Mouse (Mus musculus) T-helper 1 cell (primary cell): ENCODE measurements around the gene Ccnb2.
"Not testable (repeated sequence)": the region's sequence is repeated elsewhere in the genome, so short reads cannot be mapped to it uniquely, and the experiment has no call there.

ENCODE experiments used
- in situ Hi-C: fragments of 300-600 bp; cut with MboI, MseI; formaldehyde crosslinking; loops from one replicate; pipeline ENCODE4 v1.15.1; 2025; ENCODE audit warnings: high pct_unique_total_duplicates

The Ccnb2 gene

DNA sequence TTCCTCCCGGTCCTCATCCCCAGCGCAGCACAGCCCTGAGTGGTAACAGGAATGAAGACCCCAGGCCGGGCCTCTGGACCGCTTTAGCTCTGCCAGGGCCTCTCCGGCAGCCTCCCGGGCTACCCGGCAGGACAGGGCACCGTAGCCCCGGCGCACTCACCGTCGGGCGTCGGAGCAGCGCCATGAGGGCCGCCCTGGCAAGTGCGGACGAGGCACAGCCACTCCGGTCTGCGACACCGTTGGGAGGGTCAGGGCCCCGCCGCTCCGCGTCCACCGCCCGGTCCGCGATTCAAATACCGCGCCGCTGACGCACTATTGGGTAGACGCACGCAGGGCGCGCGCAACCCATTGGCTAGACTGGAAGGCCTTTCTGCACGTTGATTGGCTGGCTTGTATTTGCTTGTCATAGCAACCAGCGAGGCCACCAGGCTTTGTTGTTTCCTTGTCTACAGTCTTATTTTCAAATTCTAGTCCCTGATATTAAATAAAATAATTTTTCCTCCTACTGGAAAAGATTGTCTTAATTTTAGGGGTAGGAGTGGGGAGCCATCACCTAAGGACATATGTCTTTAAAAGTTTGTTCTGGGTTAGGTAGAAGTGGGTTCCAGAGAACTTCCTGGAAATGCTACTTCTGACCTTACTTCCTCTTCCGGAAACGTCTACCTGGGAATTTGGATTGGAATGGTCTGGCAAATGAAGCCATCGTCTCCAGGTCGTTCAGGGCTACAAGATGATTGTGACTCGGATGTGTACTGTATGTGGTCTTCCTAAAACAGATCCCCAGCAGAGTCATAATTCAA lies at the start of gene Ccnb2:
Ccnb2 (minus strand) TSS at position 291 of the 800 bp plus-strand sequence.
- in situ Hi-C loops = no loop called here

GRCm38 (mm10) chr9:70463091-70463490 lies 41.7 kb upstream of the Ccnb2 start:
- in situ Hi-C loops = not testable (repeated sequence)

- in situ Hi-C loops = loop anchor here (10.0 kb wide), 1 partner anchor 968 kb away; no protein-coding TSS in a partner anchor
Observed at GRCm38 (mm10) chr9:70452371-70452770, 31.0 kb upstream of the Ccnb2 start.

DNA sequence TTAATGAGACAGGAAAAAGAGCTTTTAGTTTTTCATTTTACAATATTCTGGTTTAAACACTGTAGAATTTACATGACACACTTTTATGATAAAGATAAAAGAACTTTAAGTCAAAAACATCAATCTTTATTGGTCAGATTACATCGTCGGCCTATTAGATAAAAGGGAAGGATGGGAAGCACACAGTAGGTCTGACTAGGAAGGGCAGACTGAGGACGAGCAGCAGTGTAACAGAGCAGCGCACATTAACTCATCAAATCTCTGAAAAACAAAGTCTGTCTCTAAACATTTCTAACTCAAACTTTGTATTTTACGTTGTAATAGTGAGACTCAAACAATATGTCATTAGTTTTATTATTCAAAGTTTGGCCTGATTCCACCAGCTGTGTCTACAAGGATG lies 27.7 kb upstream of the Ccnb2 start:
- in situ Hi-C loops = no loop called here

- in situ Hi-C loops = no loop called here
Observed at GRCm38 (mm10) chr9:70439959-70440358, 18.6 kb upstream of the Ccnb2 start.

- in situ Hi-C loops = no loop called here
Observed at GRCm38 (mm10) chr9:70422661-70423060, 1.3 kb upstream of the Ccnb2 start.

- in situ Hi-C loops = no loop called here
Observed at GRCm38 (mm10) chr9:70416412-70416811, 4.9 kb downstream of the Ccnb2 start.

- in situ Hi-C loops = no loop called here
Observed at GRCm38 (mm10) chr9:70413038-70413437, 8.3 kb downstream of the Ccnb2 start.

- in situ Hi-C loops = no loop called here
Observed at GRCm38 (mm10) chr9:70410668-70411067, 10.7 kb downstream of the Ccnb2 start.

DNA sequence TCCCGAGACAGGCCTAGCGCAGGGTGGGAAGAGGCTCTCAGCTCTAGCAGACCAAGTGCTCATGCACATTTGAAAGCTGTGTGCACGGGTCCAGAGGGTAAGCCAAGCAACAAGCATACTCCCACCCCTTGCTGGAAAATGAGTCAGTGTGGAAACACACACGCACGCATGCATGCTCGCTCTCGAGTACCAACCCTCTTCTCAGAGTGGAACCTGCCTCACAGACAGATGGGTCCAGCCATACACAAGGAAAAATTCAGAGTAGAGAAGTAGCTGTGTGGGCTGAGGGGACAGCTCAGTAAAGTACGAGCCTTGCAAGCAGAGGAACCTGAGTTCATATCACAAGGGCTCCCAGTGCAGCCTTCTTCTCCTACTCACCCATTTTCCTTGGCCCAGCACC lies 11.6 kb downstream of the Ccnb2 start:
- in situ Hi-C loops = no loop called here

DNA sequence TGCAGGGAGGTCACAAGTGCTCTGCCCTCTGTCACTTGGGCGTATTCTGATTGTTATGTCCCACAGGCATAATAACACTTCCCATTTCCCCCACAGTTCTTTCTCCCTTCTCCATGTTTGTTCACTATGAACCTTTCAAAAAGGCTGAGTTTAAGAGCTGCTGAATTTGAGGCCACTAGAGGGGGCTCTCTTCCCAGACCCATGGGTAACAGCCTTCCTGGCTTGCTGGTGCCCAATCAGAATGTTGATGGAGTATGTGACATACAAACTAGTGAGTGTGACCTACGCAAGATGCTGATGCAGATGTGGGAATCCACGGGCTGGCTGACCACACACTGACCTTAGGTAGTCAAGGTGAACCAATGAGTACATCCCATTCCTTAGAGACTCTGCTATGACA lies 12.6 kb downstream of the Ccnb2 start:
- in situ Hi-C loops = no loop called here

DNA sequence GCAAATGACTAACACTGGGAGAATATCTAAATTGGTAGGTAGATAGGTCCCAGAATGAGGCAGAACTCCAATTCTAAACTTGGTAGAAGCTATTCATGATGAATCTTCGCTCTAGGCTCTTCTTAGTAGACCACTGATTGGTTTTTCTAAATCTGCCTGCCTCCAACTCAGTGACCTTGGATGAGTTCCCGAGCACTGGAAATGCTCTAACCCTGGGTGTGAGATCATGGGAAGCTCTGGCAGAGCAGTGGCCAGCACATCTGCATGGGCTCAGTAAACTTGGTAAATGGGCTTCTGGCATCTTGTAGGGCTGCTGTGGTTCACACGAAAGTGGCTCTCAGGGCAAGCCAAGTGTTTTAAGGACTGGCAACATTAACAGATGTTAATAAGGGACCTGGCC lies 14.8 kb downstream of the Ccnb2 start:
- in situ Hi-C loops = no loop called here

DNA sequence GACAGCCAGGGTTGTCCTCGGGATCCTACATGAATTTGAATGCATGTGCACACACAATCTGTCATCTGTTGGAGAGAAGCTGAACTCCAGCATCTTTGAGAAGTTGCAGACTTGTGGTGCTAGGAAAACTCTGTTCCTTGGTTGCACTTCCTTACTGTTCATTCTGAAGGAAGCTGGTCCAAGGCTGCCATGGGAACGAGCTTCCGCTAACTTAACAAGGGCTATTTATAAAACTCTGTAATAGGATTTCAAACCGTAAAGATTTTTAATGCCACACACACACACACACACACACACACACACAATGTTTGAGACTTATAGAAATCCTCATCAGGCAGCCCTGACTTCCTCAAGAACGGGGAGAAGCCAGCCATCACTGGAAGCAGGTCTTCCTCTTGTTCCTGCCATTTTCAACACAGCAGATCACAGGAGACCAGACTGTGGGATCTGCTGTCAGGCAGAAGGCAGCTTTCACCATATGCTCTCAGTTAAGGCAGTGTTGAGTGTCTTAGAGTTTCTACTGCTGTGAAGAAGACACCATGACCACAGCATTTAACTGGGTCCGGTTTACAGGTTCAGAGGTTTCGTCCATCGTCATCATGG lies 19.3 kb downstream of the Ccnb2 start:
- in situ Hi-C loops = no loop called here

DNA sequence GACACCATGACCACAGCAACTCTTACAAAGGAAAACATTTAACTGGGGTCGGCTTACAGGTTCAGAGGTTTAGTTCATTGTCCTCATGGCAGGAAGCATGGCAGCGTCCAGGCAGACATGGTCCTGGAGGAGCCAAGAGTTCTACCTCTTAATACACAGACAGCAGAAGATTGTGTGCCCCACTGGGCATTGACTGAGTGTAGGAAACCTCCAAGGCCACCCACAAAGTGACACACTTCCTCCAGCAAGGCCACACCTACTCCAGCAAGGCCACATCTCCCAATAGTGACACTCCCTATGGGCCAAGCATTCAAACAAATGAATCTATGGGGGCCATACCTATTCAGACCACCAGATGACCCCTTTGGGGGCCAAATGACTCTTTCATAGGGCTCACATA lies 25.3 kb downstream of the Ccnb2 start:
- in situ Hi-C loops = loop anchor here (10.0 kb wide), 1 partner anchor 291 kb away; no protein-coding TSS in a partner anchor

DNA sequence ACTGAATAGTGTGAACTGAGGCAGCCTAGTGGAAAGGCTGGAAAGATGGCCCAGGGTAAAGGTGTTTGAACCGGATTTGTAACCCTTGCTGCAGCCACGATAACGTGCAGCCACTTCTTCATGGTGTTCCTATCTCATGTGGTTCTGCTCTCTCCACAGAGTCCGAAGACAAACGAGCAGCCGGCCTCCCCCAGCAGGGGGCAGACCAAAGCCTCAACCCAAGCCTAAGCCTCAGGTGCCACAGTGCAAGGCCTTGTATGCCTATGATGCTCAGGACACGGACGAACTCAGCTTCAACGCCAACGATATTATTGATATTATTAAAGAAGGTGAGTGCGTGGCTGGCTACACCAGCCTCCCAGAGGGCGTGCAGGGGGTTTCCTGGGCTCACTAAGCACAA lies 25.7 kb downstream of the Ccnb2 start:
- in situ Hi-C loops = loop anchor here (10.0 kb wide), 1 partner anchor 291 kb away; no protein-coding TSS in a partner anchor

- in situ Hi-C loops = loop anchor here (10.0 kb wide), 1 partner anchor 288 kb away; no protein-coding TSS in a partner anchor
Observed at GRCm38 (mm10) chr9:70392563-70392907, 28.8 kb downstream of the Ccnb2 start.

DNA sequence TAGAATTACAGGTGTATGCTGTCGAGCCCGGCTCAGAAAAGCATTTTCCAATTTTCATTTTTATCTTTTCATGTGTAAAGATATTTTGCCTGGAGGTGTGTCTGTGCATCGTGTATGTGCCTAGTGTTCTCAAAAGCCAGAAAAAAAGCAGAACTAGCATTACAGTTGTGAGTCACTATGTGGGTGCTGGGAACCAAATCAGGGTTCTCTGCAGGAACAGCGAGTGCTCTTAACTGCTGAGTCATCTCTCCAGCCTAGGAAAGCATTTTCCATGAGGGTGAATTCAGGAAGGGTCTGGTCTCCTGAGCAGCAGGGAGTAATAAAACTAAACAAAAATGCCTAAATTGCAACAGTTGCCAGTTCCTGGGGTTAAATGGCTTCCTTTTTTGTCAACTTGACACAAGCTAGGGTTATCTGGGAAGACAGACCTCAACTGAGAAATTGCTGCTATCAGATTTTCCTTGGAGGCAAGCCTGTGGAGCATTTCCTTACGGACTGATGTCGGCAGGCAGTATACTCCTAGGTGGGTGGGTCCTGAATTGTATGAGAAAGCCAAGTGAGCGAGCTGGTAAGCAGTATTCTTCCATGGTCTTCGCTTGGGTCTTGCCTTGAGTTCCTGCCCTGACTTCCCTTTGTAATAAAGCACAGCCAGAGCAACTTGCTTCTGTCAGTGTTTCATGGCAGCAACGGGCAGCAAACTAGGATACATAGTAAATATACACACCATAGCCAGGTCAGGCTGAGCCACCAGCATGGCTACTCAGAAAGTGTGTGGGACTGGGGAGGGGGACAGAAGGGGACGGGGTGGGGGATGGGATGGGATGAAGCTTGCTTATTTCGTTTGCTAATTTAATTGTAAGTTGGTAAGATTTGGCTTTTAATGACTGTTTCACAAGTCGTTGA lies 29.4 kb downstream of the Ccnb2 start:
- in situ Hi-C loops = loop anchor here (10.0 kb wide), 1 partner anchor 287 kb away; no protein-coding TSS in a partner anchor

DNA sequence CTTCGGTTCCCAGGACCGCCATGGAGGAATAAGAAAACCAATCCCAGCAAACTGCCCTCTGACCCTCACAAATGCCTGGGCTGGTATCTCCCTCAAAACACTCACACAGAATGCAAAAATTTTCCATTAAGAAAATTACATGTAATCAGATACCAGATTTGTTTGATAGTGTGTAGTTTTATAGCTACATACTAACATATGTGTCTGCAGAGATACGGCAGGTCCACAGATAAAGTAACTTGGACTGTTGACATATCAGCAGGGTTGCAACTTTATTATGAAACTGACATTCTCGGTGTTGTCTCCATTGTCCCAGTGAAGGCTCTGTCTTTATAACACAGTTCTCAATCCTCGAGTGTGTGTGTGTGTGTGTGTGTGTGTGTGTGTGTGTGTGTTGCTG lies 30.3 kb downstream of the Ccnb2 start:
- in situ Hi-C loops = loop anchor here (10.0 kb wide), 1 partner anchor 286 kb away; no protein-coding TSS in a partner anchor

GRCm38 (mm10) chr9:70389548-70389947 lies 31.8 kb downstream of the Ccnb2 start:
- in situ Hi-C loops = no loop called here

DNA sequence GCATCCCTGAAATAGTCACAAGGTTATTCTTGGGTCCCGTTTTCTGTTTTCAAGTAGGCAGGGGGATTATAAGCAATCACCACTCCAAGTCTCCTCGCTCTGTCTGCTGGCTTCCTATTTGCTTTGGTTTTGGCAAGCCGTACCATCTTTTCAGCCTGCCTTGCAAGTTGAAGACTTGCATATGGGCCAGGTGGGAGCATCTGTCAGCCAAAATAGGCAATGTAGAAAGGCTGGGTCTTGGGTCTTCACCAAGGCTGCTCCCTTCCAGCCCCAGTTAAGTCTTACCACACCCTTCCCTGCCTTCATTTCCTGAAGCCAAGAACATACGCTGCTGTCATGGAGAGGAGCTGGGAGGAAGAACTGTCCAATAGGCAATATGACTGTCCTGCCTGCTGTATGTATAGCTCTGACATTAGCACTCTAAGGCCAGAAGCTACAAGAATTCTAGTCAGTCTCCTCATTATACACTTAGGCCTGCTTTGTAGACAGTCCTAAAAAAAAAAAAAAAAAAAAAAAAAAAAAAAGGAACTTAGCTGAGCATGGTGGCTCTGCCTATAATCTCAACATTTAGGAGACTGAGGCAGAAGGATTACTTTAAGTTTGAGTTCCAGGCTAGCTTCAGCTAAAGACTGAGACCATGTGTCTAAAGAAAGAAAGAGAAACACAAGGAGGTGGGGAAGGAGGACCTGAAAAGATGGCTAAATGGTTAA lies 33.8 kb downstream of the Ccnb2 start:
- in situ Hi-C loops = no loop called here
